Mouse (Mus musculus) 416B (cell line): Measurements from ENCODE around the gene Tfam.
A peak's percentile ranks its signal among the peaks of the same experiment; 100 is the strongest.

Experiments
- DNase-seq: peaks from one replicate; pipeline ENCODE4 v3.0.0; 2011; ENCODE audit warnings: low read depth

Tfam gene

GRCm38 (mm10) chr10:71223101-71223500 is 15.0 kb downstream of the Tfam start:
- no peak for DNase-seq

- no peak for DNase-seq
Measured at GRCm38 (mm10) chr10:71222639-71223038, 15.4 kb downstream of the Tfam start.

- peak; percentile 79 for DNase-seq
Measured at GRCm38 (mm10) chr10:71218228-71218892, 19.7 kb downstream of the Tfam start.

GRCm38 (mm10) chr10:71215996-71216395 is 22.1 kb downstream of the Tfam start:
- DNase-seq = no peak

- no peak for DNase-seq
Measured at GRCm38 (mm10) chr10:71201512-71201911, 36.6 kb downstream of the Tfam start.

- DNase-seq = no peak
Measured at GRCm38 (mm10) chr10:71200964-71201363, 37.1 kb downstream of the Tfam start.

- DNase-seq = no peak
Measured at GRCm38 (mm10) chr10:71198676-71199075, 39.4 kb downstream of the Tfam start.

- no peak for DNase-seq
Measured at GRCm38 (mm10) chr10:71197036-71197785, 40.9 kb downstream of the Tfam start.

- DNase-seq = no peak
Measured at GRCm38 (mm10) chr10:71195501-71195900, 42.6 kb downstream of the Tfam start.

- no peak for DNase-seq
Measured at GRCm38 (mm10) chr10:71194713-71195112, 43.4 kb downstream of the Tfam start.

- no peak for DNase-seq
Measured at GRCm38 (mm10) chr10:71193319-71193718, 44.8 kb downstream of the Tfam start.

GRCm38 (mm10) chr10:71192886-71193285 is 45.2 kb downstream of the Tfam start:
- DNase-seq = no peak

GRCm38 (mm10) chr10:71188681-71189080 is 49.4 kb downstream of the Tfam start:
- no peak for DNase-seq

GRCm38 (mm10) chr10:71185059-71185458 is 53.0 kb downstream of the Tfam start:
- DNase-seq = no peak

GRCm38 (mm10) chr10:71183339-71184031 is 54.6 kb downstream of the Tfam start:
- no peak for DNase-seq

GRCm38 (mm10) chr10:71181931-71182330 is 56.1 kb downstream of the Tfam start:
- no peak for DNase-seq

GRCm38 (mm10) chr10:71181091-71181490 is 57.0 kb downstream of the Tfam start:
- DNase-seq = no peak

- no peak for DNase-seq
Measured at GRCm38 (mm10) chr10:71180057-71180456, 58.0 kb downstream of the Tfam start.

GRCm38 (mm10) chr10:71177201-71177600 is 60.9 kb downstream of the Tfam start:
- no peak for DNase-seq

GRCm38 (mm10) chr10:71176341-71176740 is 61.7 kb downstream of the Tfam start:
- DNase-seq = no peak
